Mouse (Mus musculus) heart, embryonic 11.5 days (tissue): ENCODE results near the gene Slc7a1. TPM values are rescaled to one million over a fixed set of nuclear protein-coding genes. Genes with fewer than 3 reads are reported as not detected.

Experiments used
- ATAC-seq: fragments of 200-750 bp; cut with Nextera tagmentation; replicated peaks from 2 replicates; pipeline ENCODE4 v1.8.0; 2017; ENCODE audit warnings: moderate library complexity; ENCODE audit not compliant: insufficient number of reproducible peaks, low FRiP score, low TSS enrichment
- H3K27ac ChIP-seq: fragments of 300-500 bp; sonication (generic); 2 replicates; pipeline ENCODE4 v1.5.1; 2014; ENCODE audit warnings: mild to moderate bottlenecking, low read depth, low read length
- H3K27me3 ChIP-seq: fragments of 300-500 bp; sonication (generic); 2 replicates; pipeline ENCODE4 v1.6.1; 2014; ENCODE audit warnings: mild to moderate bottlenecking, low read length, mixed read lengths; ENCODE audit not compliant: control insufficient read depth, insufficient read depth
- H3K36me3 ChIP-seq: fragments of 300-500 bp; sonication (generic); 2 replicates; pipeline ENCODE4 v1.6.1; 2014; ENCODE audit warnings: mild to moderate bottlenecking, low read length, moderate library complexity, mixed read lengths; ENCODE audit not compliant: control insufficient read depth, insufficient read depth
- H3K4me1 ChIP-seq: fragments of 300-500 bp; sonication (generic); 2 replicates; pipeline ENCODE4 v1.6.1; 2014; ENCODE audit warnings: low read length; ENCODE audit not compliant: control insufficient read depth, insufficient read depth
- H3K4me2 ChIP-seq: fragments of 300-500 bp; sonication (generic); 2 replicates; pipeline ENCODE4 v1.6.1; 2014; ENCODE audit warnings: mild to moderate bottlenecking, moderate library complexity
- H3K4me3 ChIP-seq: fragments of 300-500 bp; sonication (generic); 2 replicates; pipeline ENCODE4 v1.5.1; 2014; ENCODE audit warnings: low read depth, low read length
- H3K9ac ChIP-seq: fragments of 300-500 bp; sonication (generic); 2 replicates; pipeline ENCODE4 v1.6.1; 2014; ENCODE audit warnings: mild to moderate bottlenecking, low read depth, low read length, moderate library complexity
- H3K9me3 ChIP-seq: fragments of 300-500 bp; sonication (generic); replicated peaks from 2 replicates; pipeline ENCODE4 v1.6.1; 2016; ENCODE audit warnings: low read length; ENCODE audit not compliant: control insufficient read depth
- WGBS: fragments of 180-500 bp; shearing (Covaris S2); extraction: QIAGEN DNeasy Blood & Tissue Kit; methylation state at CpG from one replicate; pipeline ENCODE4 v1.1.7; 2014; ENCODE audit not compliant: insufficient replicate concordance; 5-methylcytosine and 5-hydroxymethylcytosine counted together
- polyA plus RNA-seq: library from polyadenylated mRNA; unstranded; fragments of >200 nt; fragmentation: Nextera tagmentation; extraction: Ambion mirVana; gene quantifications from 2 replicates; pipeline ENCODE4 v1.2.1, GENCODE M21; 2014

The Slc7a1 gene
- polyA plus RNA-seq, 1 experiment from 2014 or later = 34.6 TPM

- no peak overlapping the region for H3K9ac ChIP-seq
- 83% methylated on average over 1 of the region's 1 CpGs for WGBS
- no peak overlapping the region for H3K27ac ChIP-seq
- no peaks in the 10 kb centered on the region for H3K27me3 ChIP-seq
- H3K4me2 ChIP-seq = no peak overlapping the region
- peaks cover 4% of the 10 kb centered on the region; the same call in 1 of the 2 replicates for H3K4me1 ChIP-seq
- peaks cover 3% of the 10 kb centered on the region; the same call in 1 of the 2 replicates for H3K36me3 ChIP-seq
- no peak for ATAC-seq
- H3K9me3 ChIP-seq = peaks cover 3% of the 10 kb centered on the region; the same call in 1 of the 2 replicates
- no peak overlapping the region for H3K4me3 ChIP-seq
These were observed 29.1 kb downstream of the Slc7a1 start for GRCm38 (mm10) chr5:148370624-148371023.

- no peak for ATAC-seq
- Histone ChIP-seq H3K27me3 (no peaks in the 10 kb centered on the region), H3K9me3 (peaks cover 3% of the 10 kb centered on the region; the same call in 1 of the 2 replicates), H3K4me3 (no peak overlapping the region), H3K36me3 (peaks cover 3% of the 10 kb centered on the region; the same call in 1 of the 2 replicates), H3K9ac (no peak overlapping the region), H3K4me1 (peaks cover 4% of the 10 kb centered on the region; the same call in 1 of the 2 replicates), H3K4me2 (no peak overlapping the region), H3K27ac (no peak overlapping the region)
- 90% methylated on average over 3 of the region's 3 CpGs for WGBS
These were observed 30.5 kb downstream of the Slc7a1 start for GRCm38 (mm10) chr5:148369178-148369577.

GRCm38 (mm10) chr5:148367816-148368215 lies 31.9 kb downstream of the Slc7a1 start:
- Histone ChIP-seq H3K4me1 (peaks cover 10% of the 10 kb centered on the region; the same call in 1 of the 2 replicates), H3K36me3 (peaks cover 3% of the 10 kb centered on the region; the same call in 1 of the 2 replicates), H3K27ac (no peak overlapping the region), H3K4me2 (no peak overlapping the region), H3K9ac (no peak overlapping the region), H3K9me3 (peaks cover 3% of the 10 kb centered on the region; the same call in 1 of the 2 replicates), H3K27me3 (no peaks in the 10 kb centered on the region), H3K4me3 (no peak overlapping the region)
- ATAC-seq = no peak
- WGBS = 87% methylated on average over 3 of the region's 3 CpGs

- peaks cover 3% of the 10 kb centered on the region; the same call in 1 of the 2 replicates for H3K9me3 ChIP-seq
- no peak overlapping the region for H3K4me3 ChIP-seq
- H3K4me2 ChIP-seq = no peak overlapping the region
- H3K27me3 ChIP-seq = no peaks in the 10 kb centered on the region
- WGBS = 86% methylated on average over 9 of the region's 9 CpGs
- no peak overlapping the region for H3K9ac ChIP-seq
- no peak for ATAC-seq
- H3K27ac ChIP-seq = no peak overlapping the region
- peaks cover 3% of the 10 kb centered on the region; the same call in 1 of the 2 replicates for H3K36me3 ChIP-seq
- peaks cover 15% of the 10 kb centered on the region for H3K4me1 ChIP-seq
These were observed 33.2 kb downstream of the Slc7a1 start for GRCm38 (mm10) chr5:148366455-148366854.

GRCm38 (mm10) chr5:148363441-148364113 lies 36.1 kb downstream of the Slc7a1 start:
- Histone ChIP-seq H3K4me3 (no peak overlapping the region), H3K27ac (no peak overlapping the region)
- 76% methylated on average over 22 of the region's 22 CpGs for WGBS

GRCm38 (mm10) chr5:148362296-148362695 lies 37.4 kb downstream of the Slc7a1 start:
- whole genome bisulfite sequencing = 95% methylated on average over 7 of the region's 7 CpGs
- Histone ChIP-seq H3K9me3 (no peaks in the 10 kb centered on the region), H3K36me3 (no peaks in the 10 kb centered on the region), H3K27ac (peak overlapping the region; percentile 60; the same call in 1 of the 2 replicates), H3K4me2 (no peak overlapping the region), H3K4me1 (peaks cover 23% of the 10 kb centered on the region), H3K9ac (no peak overlapping the region), H3K4me3 (no peak overlapping the region), H3K27me3 (no peaks in the 10 kb centered on the region)
- ATAC-seq = no peak

More at GRCm38 (mm10) chr5:148363441-148364113, 36.1 kb downstream of the Slc7a1 start:
- no peaks in the 10 kb centered on the region for H3K9me3 ChIP-seq
- no peaks in the 10 kb centered on the region for H3K27me3 ChIP-seq
- peaks cover 23% of the 10 kb centered on the region for H3K4me1 ChIP-seq
- ATAC-seq = no peak
- H3K36me3 ChIP-seq = no peaks in the 10 kb centered on the region
- no peak overlapping the region for H3K9ac ChIP-seq
- H3K4me2 ChIP-seq = no peak overlapping the region

- H3K27ac ChIP-seq = peak overlapping the region; percentile 60
- 30% methylated on average over 3 of the region's 3 CpGs for WGBS
- peak overlapping the region; percentile 43 for H3K4me2 ChIP-seq
- peaks cover 23% of the 10 kb centered on the region for H3K4me1 ChIP-seq
- no peaks in the 10 kb centered on the region for H3K27me3 ChIP-seq
- H3K4me3 ChIP-seq = no peak overlapping the region
- H3K9ac ChIP-seq = no peak overlapping the region
- no peaks in the 10 kb centered on the region; the same call in 1 of the 2 replicates for H3K36me3 ChIP-seq
- ATAC-seq = no peak
- H3K9me3 ChIP-seq = no peaks in the 10 kb centered on the region
These were observed 38.0 kb downstream of the Slc7a1 start for GRCm38 (mm10) chr5:148361759-148362010.

- Histone ChIP-seq H3K4me2 (peak overlapping the region; percentile 43), H3K4me1 (peaks cover 23% of the 10 kb centered on the region), H3K27ac (peak overlapping the region; percentile 60), H3K36me3 (no peaks in the 10 kb centered on the region; the same call in 1 of the 2 replicates), H3K4me3 (no peak overlapping the region), H3K27me3 (no peaks in the 10 kb centered on the region), H3K9me3 (no peaks in the 10 kb centered on the region), H3K9ac (no peak overlapping the region; the same call in 1 of the 2 replicates)
- WGBS = 34% methylated on average over 16 of the region's 16 CpGs
- peak; percentile 71 for ATAC-seq
These were observed 38.6 kb downstream of the Slc7a1 start for GRCm38 (mm10) chr5:148360922-148361758.
